Mouse (Mus musculus) thymus, adult 2 months (tissue): ENCODE measurements around the gene Atf6. TPM values are rescaled to one million over a fixed set of nuclear protein-coding genes. Genes with fewer than 3 reads are reported as not detected.

ENCODE experiments used
- DNase-seq: peaks from one replicate; pipeline ENCODE4 v3.0.0; 2021
- H3K27ac ChIP-seq: fragments of 200-500 bp; 2 replicates; pipeline ENCODE4 v1.5.1; 2012; ENCODE audit warnings: low read length, control low read depth; ENCODE audit not compliant: control insufficient read depth, insufficient read depth
- H3K27me3 ChIP-seq: fragments of 200-500 bp; 2 replicates; pipeline ENCODE4 v1.6.1; 2012; ENCODE audit warnings: mild to moderate bottlenecking, low read length, moderate library complexity, mixed read lengths; ENCODE audit not compliant: control insufficient read depth, insufficient read depth
- H3K36me3 ChIP-seq: fragments of 200-500 bp; 2 replicates; pipeline ENCODE4 v1.6.1; 2012; ENCODE audit warnings: mild to moderate bottlenecking, low read length, moderate library complexity; ENCODE audit not compliant: control insufficient read depth, insufficient read depth
- H3K4me1 ChIP-seq: fragments of 200-500 bp; replicated peaks from 2 replicates; pipeline ENCODE4 v1.6.1; 2012; ENCODE audit warnings: low read length; ENCODE audit not compliant: control insufficient read depth, insufficient read depth
- H3K4me3 ChIP-seq: fragments of 200-500 bp; 2 replicates; pipeline ENCODE4 v1.5.1; 2012; ENCODE audit warnings: mild to moderate bottlenecking, low read length, control low read depth, moderate library complexity; ENCODE audit not compliant: control insufficient read depth, insufficient read depth
- CTCF ChIP-seq: fragments of 200-500 bp; IDR thresholded peaks from 2 replicates; pipeline ENCODE4 v1.5.1; 2012; ENCODE audit warnings: mild to moderate bottlenecking, control low read depth, low read length, moderate library complexity, borderline replicate concordance; ENCODE audit not compliant: control insufficient read depth, poor library complexity, insufficient read depth; ENCODE audit errors: extremely low read depth
- POLR2A ChIP-seq: fragments of 200-500 bp; IDR thresholded peaks from 2 replicates; pipeline ENCODE4 v1.6.1; 2012; ENCODE audit warnings: mild to moderate bottlenecking, low read length, control low read depth, moderate library complexity; ENCODE audit not compliant: control insufficient read depth, poor library complexity, insufficient read depth; ENCODE audit errors: extremely low read depth
- WGBS: fragments of 180-500 bp; shearing (Covaris S2); methylation state at CpG from one replicate; pipeline ENCODE4 v1.1.7; 2018; 5-methylcytosine and 5-hydroxymethylcytosine counted together
- polyA plus RNA-seq: library from polyadenylated mRNA; depleted of rRNA; stranded (reverse); fragments of >200 nt; gene quantifications from 2 replicates; pipeline ENCODE4 v1.2.3, GENCODE M21; 2012; rRNA removed

Gene Atf6
- 5.4 and 7.0 TPM in 2 replicates for polyA plus RNA-seq

- peak; percentile 83 for DNase-seq
- Histone ChIP-seq H3K27me3 (no peaks in the 10 kb centered on the region; the same call in 1 of the 2 replicates), H3K4me3 (peak within 1 kb of the TSS; percentile 99), H3K4me1 (peaks cover 6% of the 10 kb centered on the region), H3K36me3 (no peaks in the 10 kb centered on the region), H3K27ac (no peak within 1 kb of the TSS)
- under 1% methylated on average over 25 of the region's 25 CpGs for WGBS
- TF ChIP-seq CTCF (no peak), POLR2A (no peak)
Measured at GRCm38 (mm10) chr1:170867691-170868105, at the start of gene Atf6. Atf6 (minus strand) TSS chr1:170867771.

GRCm38 (mm10) chr1:170915657-170916056, 48.1 kb upstream of the Atf6 start:
- no peaks in the 10 kb centered on the region for H3K4me1 ChIP-seq
- no peak for DNase-seq
- no peaks in the 10 kb centered on the region for H3K36me3 ChIP-seq
- no peak overlapping the region for H3K4me3 ChIP-seq
- TF ChIP-seq POLR2A (no peak), CTCF (no peak)
- H3K27me3 ChIP-seq: no peaks in the 10 kb centered on the region
- WGBS: 93% methylated on average over 5 of the region's 5 CpGs
- H3K27ac ChIP-seq: no peak overlapping the region

DNA sequence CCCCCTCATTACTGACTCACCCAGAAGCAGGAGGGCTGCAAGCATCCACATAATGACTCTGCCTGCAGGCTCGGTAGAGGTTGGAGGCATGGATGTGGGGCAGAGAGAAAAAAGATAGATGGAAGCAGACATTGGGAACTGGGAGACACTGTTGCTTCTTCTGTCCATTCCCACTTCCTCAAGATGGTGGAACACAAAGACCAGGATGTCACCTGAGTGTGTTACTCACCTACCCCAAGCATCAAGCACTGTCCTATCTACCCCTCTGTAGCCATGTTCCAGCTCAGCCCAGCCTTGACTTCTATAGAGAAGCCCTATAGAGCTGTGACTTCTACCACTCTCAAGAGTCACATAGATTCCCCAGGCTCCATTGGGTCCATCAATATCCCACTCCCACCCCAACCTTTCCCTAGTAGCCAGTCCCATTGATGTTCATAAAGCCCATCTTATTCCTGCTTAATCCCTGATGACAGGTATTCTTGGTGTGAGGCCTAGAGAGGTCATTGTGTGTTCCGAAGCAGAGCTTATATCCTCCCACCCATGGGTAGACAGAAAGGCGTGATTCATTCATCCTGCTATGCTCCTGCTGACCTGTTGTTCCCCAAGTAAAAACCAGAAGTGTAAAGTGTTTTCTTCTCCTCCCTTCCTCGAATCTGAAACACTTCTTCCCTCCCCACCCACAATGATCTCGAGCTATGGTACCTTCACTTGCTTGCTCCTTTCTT, 45.5 kb upstream of the Atf6 start, which contains the start of gene Fcrlb:
TSS of gene Fcrlb (minus strand) at position 51 of the 725 bp plus-strand sequence.
- H3K36me3 ChIP-seq: no peaks in the 10 kb centered on the region
- no peak within 1 kb of the TSS for H3K4me3 ChIP-seq
- 76% methylated on average over 5 of the region's 5 CpGs for WGBS
- no peak for DNase-seq
- TF ChIP-seq POLR2A (no peak), CTCF (no peak)
- no peak within 1 kb of the TSS for H3K27ac ChIP-seq
- H3K4me1 ChIP-seq: peaks cover 5% of the 10 kb centered on the region; the same call in 1 of the 2 replicates
- no peaks in the 10 kb centered on the region; the same call in 1 of the 2 replicates for H3K27me3 ChIP-seq

DNA sequence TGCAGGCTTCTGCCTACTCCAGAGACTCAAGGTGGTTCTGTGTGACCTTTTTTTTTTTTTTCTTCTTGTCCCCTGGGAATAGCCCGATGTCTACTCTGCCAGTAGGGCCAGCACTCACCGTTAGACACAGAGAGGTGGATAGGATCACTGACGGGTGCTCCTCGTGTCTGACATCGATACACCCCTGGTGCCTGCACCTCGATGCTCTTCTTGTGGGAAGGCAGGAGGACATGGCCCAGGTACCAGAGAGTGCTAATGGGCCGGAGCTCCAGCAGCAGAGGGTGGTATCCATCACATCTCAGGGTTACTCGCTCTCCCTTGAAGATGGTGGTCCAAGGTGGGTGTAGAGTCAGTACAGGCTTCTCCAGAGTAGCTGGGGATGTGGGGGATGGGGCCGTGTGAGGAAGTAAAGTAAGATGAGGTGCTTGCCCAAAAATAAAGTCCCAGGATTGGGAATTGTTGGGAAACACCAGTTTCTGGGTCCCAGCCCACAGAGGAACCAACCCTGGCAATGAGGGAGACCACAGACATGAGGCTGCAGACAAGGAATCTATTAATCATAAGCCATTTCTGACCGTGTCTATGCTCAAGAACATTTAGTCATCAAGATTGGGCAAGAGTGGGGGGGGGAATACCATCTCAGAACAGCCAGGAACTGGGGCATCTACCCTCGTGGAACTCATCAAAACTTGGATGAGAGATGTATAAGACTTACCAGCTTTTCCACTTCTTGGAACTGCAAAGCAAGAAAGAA, 44.5 kb upstream of the Atf6 start:
- no peak overlapping the region for H3K4me3 ChIP-seq
- TF ChIP-seq POLR2A (no peak), CTCF (no peak)
- DNase-seq: no peak
- H3K27me3 ChIP-seq: no peaks in the 10 kb centered on the region; the same call in 1 of the 2 replicates
- no peak overlapping the region for H3K27ac ChIP-seq
- WGBS: 81% methylated on average over 11 of the region's 11 CpGs
- no peaks in the 10 kb centered on the region for H3K36me3 ChIP-seq
- H3K4me1 ChIP-seq: peaks cover 13% of the 10 kb centered on the region; the same call in 1 of the 2 replicates

DNA sequence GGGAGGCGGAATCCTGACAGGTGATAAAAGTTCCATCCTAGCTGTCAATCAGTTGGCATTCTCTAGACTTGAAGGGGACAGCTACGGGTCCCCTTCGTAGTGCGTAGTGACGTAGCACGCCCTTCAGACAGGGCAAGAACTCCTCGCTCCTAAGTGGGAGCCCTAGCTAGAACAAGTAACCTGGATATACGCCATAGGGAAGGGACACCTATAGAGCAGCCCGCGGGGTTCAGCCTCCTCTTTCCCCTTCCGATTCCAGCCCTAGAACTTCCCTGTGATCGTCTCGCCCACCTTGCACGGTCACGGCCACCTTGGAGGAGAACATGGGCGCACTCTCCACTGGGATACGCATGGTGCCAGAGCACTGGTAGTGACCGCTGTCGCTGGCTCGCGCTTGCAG, 40.8 kb upstream of the Atf6 start:
- no peak for DNase-seq
- H3K4me3 ChIP-seq: peak overlapping the region; percentile 26
- WGBS: 19% methylated on average over 21 of the region's 21 CpGs
- no peak overlapping the region for H3K27ac ChIP-seq
- TF ChIP-seq POLR2A: no peak
- no peak for TF ChIP-seq CTCF
- H3K4me1 ChIP-seq: peaks cover 17% of the 10 kb centered on the region; the same call in 1 of the 2 replicates
- H3K27me3 ChIP-seq: no peaks in the 10 kb centered on the region; the same call in 1 of the 2 replicates
- no peaks in the 10 kb centered on the region for H3K36me3 ChIP-seq

- no peaks in the 10 kb centered on the region for H3K36me3 ChIP-seq
- peak overlapping the region; percentile 26 for H3K4me3 ChIP-seq
- peaks cover 17% of the 10 kb centered on the region; the same call in 1 of the 2 replicates for H3K4me1 ChIP-seq
- H3K27ac ChIP-seq: no peak overlapping the region
- no peaks in the 10 kb centered on the region; the same call in 1 of the 2 replicates for H3K27me3 ChIP-seq
- TF ChIP-seq CTCF (no peak), POLR2A (no peak)
- whole genome bisulfite sequencing: 4% methylated on average over 71 of the region's 71 CpGs
- no peak for DNase-seq
Measured at GRCm38 (mm10) chr1:170907456-170908191, 40.1 kb upstream of the Atf6 start.
